In genomic region chr8:115788421-115788820, GRCm38 (mm10) we compare ENCODE assay signal across 18 mouse cellular contexts.
DNase-seq lines count a peak whose midpoint lies in the region; TF ChIP-seq lines count a peak whose summit lies in the region.
"Had no signal": no experiment of that assay in that cellular context is flagged by ENCODE, and none has a peak within 500 bp of the region (broad histone marks: within the 10 kb centered on the region; RNA-seq: fewer than 3 reads in every experiment).

No protein-coding gene starts in this region.

- H3K27ac ChIP-seq in gastrocnemius, adult 2 months: no peak overlapping the region
- H3K27ac ChIP-seq: heart, embryonic 15.5 days; hindbrain, postnatal 0 days; limb, embryonic 13.5 days; liver, embryonic 15.5 days; midbrain, embryonic 12.5 days had no signal

- no peak overlapping the region for H3K4me3 ChIP-seq in gastrocnemius, adult 2 months
- H3K4me3 ChIP-seq: heart, embryonic 15.5 days; limb, embryonic 13.5 days; liver, embryonic 15.5 days; midbrain, embryonic 12.5 days had no signal

- DNase-seq in kidney, postnatal 10 days: peak; percentile 22
- no peak for DNase-seq in kidney, adult 8-10 months
- peak; percentile 45 for DNase-seq in Muller cell, postnatal 12 days (ENCODE audit: inconsistent ontology term)
- DNase-seq in NIH3T3 (ENCODE audit: low read depth): peak; percentile 40
- peak; percentile 45 to 73 for DNase-seq in adrenal gland, postnatal 36 days
- DNase-seq in gastrocnemius, adult 2 months: no peak
- DNase-seq in right cerebral cortex, postnatal 14 days: no peak
- DNase-seq in left cerebral cortex, adult 11 months (ENCODE audit: low spot score): no peak
- DNase-seq: cerebellum, adult 11 months; cerebellum, postnatal 10 days; gastrocnemius, postnatal 10 days; kidney, adult 18-20 months; thymus, adult 2 months had no signal

- intact Hi-C loops in gastrocnemius, adult 2 months (cut with DNase I): no loop called here

- TF ChIP-seq CTCF in gastrocnemius, adult 2 months (IDR thresholded peaks at IDR 0.05): no peak

Comparison
In these comparisons a context has a peak if more than half of its experiments do, and no peak if none do; other contexts are left out.
1. DNase-seq: peak in kidney, postnatal 10 days (single experiment), Muller cell, postnatal 12 days (single experiment), NIH3T3 (single experiment) and adrenal gland, postnatal 36 days (2 of 2); none in kidney, adult 8-10 months (0 of 2), gastrocnemius, adult 2 months (single experiment), right cerebral cortex, postnatal 14 days (single experiment) and left cerebral cortex, adult 11 months (single experiment).